Comparison of ENCODE assay signal across 8 mouse cellular contexts in genomic region chr13:23756790-23757189, GRCm38 (mm10). TPM values are rescaled to one million over a fixed set of nuclear protein-coding genes. Genes with fewer than 3 reads are reported as not detected.
A peak's percentile ranks its signal among the peaks of the same experiment; 100 is the strongest.
DNase-seq lines count a peak whose midpoint lies in the region; ATAC-seq and TF ChIP-seq lines count a peak whose summit lies in the region.

TSS of gene Hist1h4b (plus strand) at chr13:23757013.

- peak within 1 kb of the TSS; percentile 93 for H3K27ac ChIP-seq in forebrain, embryonic 11.5 days (ENCODE audit: low read depth, low read length)
- H3K27ac ChIP-seq in heart, postnatal 0 days (ENCODE audit: low read depth), result peak within 1 kb of the TSS; percentile 81
- H3K27ac ChIP-seq in liver, embryonic 14.5 days, result peak within 1 kb of the TSS; percentile 99

- no peak for TF ChIP-seq CTCF in heart, postnatal 0 days (IDR thresholded peaks at IDR 0.05; ENCODE audit: low read depth)
- no peak; the same call in 1 of the 2 replicates for TF ChIP-seq CTCF in liver, embryonic 14.5 days (IDR thresholded peaks at IDR 0.05; ENCODE audit: low read depth)

- no peaks in the 10 kb centered on the region for H3K27me3 ChIP-seq in forebrain, embryonic 11.5 days (ENCODE audit: control insufficient read depth, insufficient read depth, low read length)
- no peaks in the 10 kb centered on the region for H3K27me3 ChIP-seq in heart, postnatal 0 days (ENCODE audit: control insufficient read depth, insufficient read depth, low read length)
- no peaks in the 10 kb centered on the region for H3K27me3 ChIP-seq in liver, embryonic 14.5 days (ENCODE audit: control insufficient read depth, insufficient read depth, low read length)

- DNase-seq in ES-CJ7 (ENCODE audit: low read depth, low spot score), result peak; percentile 96
- DNase-seq in c-Kit-positive CD71-positive TER-119-negative erythroid progenitor cells, embryonic 14.5 days (ENCODE audit: low read depth), result peak; percentile 95
- peak; percentile 90 for DNase-seq in forebrain, embryonic 11.5 days (ENCODE audit: low spot score)
- peak; percentile 90 for DNase-seq in heart, postnatal 0 days (ENCODE audit: low spot score)
- peak; percentile 92 to 94 for DNase-seq in kidney, postnatal 36 days
- peak; percentile 94 to 97 (median 95) for DNase-seq in liver, embryonic 14.5 days (ENCODE audit: low read depth in 3 of 3, low spot score in 3 of 3)
- peak; percentile 93 for DNase-seq in neural tube, embryonic 10.5 days (ENCODE audit: extremely low spot score, low spot score)
- DNase-seq in telencephalon, adult 2 months (ENCODE audit: low read depth, low spot score), result peak; percentile 97

- 0% methylated on average over 18 of the region's 22 CpGs for WGBS in forebrain, embryonic 11.5 days
- under 1% methylated on average over 17 of the region's 22 CpGs for WGBS in heart, postnatal 0 days
- WGBS in liver, embryonic 14.5 days (ENCODE audit: insufficient replicate concordance), result 0% methylated on average over 17 of the region's 22 CpGs

- 0 out of 2 replicates have a peak, but pooled peaks cover 4% of the 10 kb centered on the region for H3K4me1 ChIP-seq in forebrain, embryonic 11.5 days (replicated peaks; ENCODE audit: control insufficient read depth, insufficient read depth, low read length)
- peaks cover 8% of the 10 kb centered on the region; the same call in 1 of the 2 replicates for H3K4me1 ChIP-seq in heart, postnatal 0 days (ENCODE audit: control insufficient read depth, insufficient read depth)
- peaks cover 25 to 28% of the 10 kb centered on the region in 2 experiments for H3K4me1 ChIP-seq in liver, embryonic 14.5 days (replicated peaks; ENCODE audit: control insufficient read depth in 2 of 2, insufficient read depth in 2 of 2, low read length in 1 of 2)

- H3K36me3 ChIP-seq in forebrain, embryonic 11.5 days (ENCODE audit: control insufficient read depth, insufficient read depth, low read length), result no peaks in the 10 kb centered on the region
- H3K36me3 ChIP-seq in heart, postnatal 0 days (replicated peaks; ENCODE audit: control insufficient read depth, insufficient read depth, low read length), result no peaks in the 10 kb centered on the region
- H3K36me3 ChIP-seq in liver, embryonic 14.5 days (replicated peaks; ENCODE audit: control insufficient read depth, insufficient read depth, low read depth), result no peaks in the 10 kb centered on the region

- H3K4me2 ChIP-seq in forebrain, embryonic 11.5 days (ENCODE audit: low read depth, low read length, severe bottlenecking), result peak within 1 kb of the TSS; percentile 69
- H3K4me2 ChIP-seq in heart, postnatal 0 days (ENCODE audit: low read depth, low read length), result peak within 1 kb of the TSS; percentile 61
- peak within 1 kb of the TSS; percentile 88 for H3K4me2 ChIP-seq in liver, embryonic 14.5 days (ENCODE audit: low read depth)

- peak; percentile 66; the same call in 1 of the 2 replicates for TF ChIP-seq EP300 in heart, postnatal 0 days (IDR thresholded peaks at IDR 0.05; ENCODE audit: low read depth)
- peak; percentile 89 for TF ChIP-seq EP300 in liver, embryonic 14.5 days (IDR thresholded peaks at IDR 0.05; ENCODE audit: low read depth)

- peak within 1 kb of the TSS; percentile 32 for H3K4me3 ChIP-seq in forebrain, embryonic 11.5 days (ENCODE audit: low read depth, low read length)
- H3K4me3 ChIP-seq in heart, postnatal 0 days (ENCODE audit: low read depth, low read length), result peak within 1 kb of the TSS; percentile 44
- peak within 1 kb of the TSS; percentile 55 to 56 for H3K4me3 ChIP-seq in liver, embryonic 14.5 days (ENCODE audit: insufficient read depth in 1 of 2, low read depth in 2 of 2, low read length in 2 of 2)

- H3K9ac ChIP-seq in forebrain, embryonic 11.5 days (ENCODE audit: low read length), result peak within 1 kb of the TSS; percentile 64
- H3K9ac ChIP-seq in heart, postnatal 0 days (replicated peaks; ENCODE audit: low read depth, low read length), result peak within 1 kb of the TSS; percentile 48
- peak within 1 kb of the TSS; percentile 88 for H3K9ac ChIP-seq in liver, embryonic 14.5 days (replicated peaks)

- H3K9me3 ChIP-seq in forebrain, embryonic 11.5 days (ENCODE audit: control insufficient read depth, low read length), result no peaks in the 10 kb centered on the region
- H3K9me3 ChIP-seq in heart, postnatal 0 days (replicated peaks; ENCODE audit: control insufficient read depth, low read length), result no peaks in the 10 kb centered on the region
- no peaks in the 10 kb centered on the region for H3K9me3 ChIP-seq in liver, embryonic 14.5 days (ENCODE audit: control insufficient read depth, low read length)

- ATAC-seq in forebrain, embryonic 11.5 days (replicated peaks; ENCODE audit: low FRiP score), result peak; percentile 73
- peak; percentile 47; the same call in 1 of the 2 replicates for ATAC-seq in heart, postnatal 0 days (ENCODE audit: insufficient read depth, low read depth)
- ATAC-seq in liver, embryonic 14.5 days (ENCODE audit: insufficient read depth), result peak; percentile 63

RNA-seq across cellular contexts. Expression of gene Hist1h4b, which starts in this region (rescaled TPM):
- polyA plus RNA-seq in forebrain, embryonic 11.5 days (2014; fragmentation: Nextera tagmentation; extraction: Ambion mirVana), result 4.7 and 5.9 TPM in 2 replicates
- total RNA-seq in heart, postnatal 0 days (2014; rRNA removed; ENCODE audit: low replicate concordance), result 252 and 267 TPM in 2 replicates
- polyA plus RNA-seq in heart, postnatal 0 days (2015; fragmentation: Nextera tagmentation; extraction: Ambion mirVana), result 0.46 and 0.60 TPM in 2 replicates
- 9.2 and 21.6 TPM in 2 replicates for polyA plus RNA-seq in liver, embryonic 14.5 days (2012; rRNA removed)
- 4.5 and 5.1 TPM in 2 replicates for polyA plus RNA-seq in liver, embryonic 14.5 days (2014; fragmentation: Nextera tagmentation; extraction: Ambion mirVana)

Comparison
In these comparisons a context has a peak if more than half of its experiments do, and no peak if none do; other contexts are left out.
1. Peak in every context shown above with its lines: DNase-seq, ATAC-seq, H3K4me3 ChIP-seq and H3K27ac ChIP-seq.